ENCODE assay signal across 9 mouse cellular contexts in the genomic region with DNA sequence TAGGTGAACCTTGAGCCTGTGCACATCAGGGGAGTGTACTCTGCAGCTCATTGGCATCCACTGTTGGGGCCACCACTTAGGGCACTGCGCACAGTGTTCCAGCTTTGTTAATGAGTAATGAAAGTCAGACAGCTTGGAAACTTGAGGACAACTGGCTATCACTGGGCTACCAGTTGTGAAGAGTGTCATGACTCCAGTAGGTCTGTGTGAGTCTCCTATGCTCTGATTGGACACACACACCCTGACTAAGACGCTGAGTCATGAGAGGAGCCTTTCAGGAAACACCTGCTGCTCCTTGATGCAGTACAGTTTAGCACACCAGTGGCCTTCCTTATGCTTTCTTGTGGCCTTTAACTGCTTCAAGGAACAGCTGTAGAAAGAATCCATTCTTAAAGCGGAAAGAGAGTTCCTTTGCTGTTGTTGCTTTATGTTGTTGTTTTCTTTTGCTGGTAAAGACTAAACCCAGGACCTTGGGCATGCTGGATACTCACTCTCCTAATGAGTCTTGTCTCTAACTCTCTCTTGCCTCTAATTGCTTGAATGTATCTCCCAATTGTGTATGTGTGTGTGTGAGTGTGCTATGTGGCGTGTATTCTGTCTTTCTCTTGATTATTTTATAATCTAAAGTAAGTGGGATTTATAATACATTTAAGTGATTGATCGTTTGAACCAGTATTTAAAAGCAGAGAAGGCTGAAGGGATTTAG. TPM values are rescaled to one million over a fixed set of nuclear protein-coding genes. Genes with fewer than 3 reads are reported as not detected.
DNase-seq lines count a peak whose midpoint lies in the region; ATAC-seq and TF ChIP-seq lines count a peak whose summit lies in the region.
"Had no signal": no experiment of that assay in that cellular context is flagged by ENCODE, and none has a peak within 500 bp of the region (broad histone marks: within the 10 kb centered on the region; RNA-seq: fewer than 3 reads in every experiment).

No protein-coding gene starts in this region.

- TF ChIP-seq POLR2A in liver, adult 2 months (IDR thresholded peaks at IDR 0.05; ENCODE audit: extremely low read depth, insufficient read depth, low read length), result no peak

- H3K36me3 ChIP-seq in liver, adult 2 months (ENCODE audit: control insufficient read depth, insufficient read depth, low read length), result peaks cover 26% of the 10 kb centered on the region
- peaks cover 2% of the 10 kb centered on the region; the same call in 1 of the 2 replicates for H3K36me3 ChIP-seq in forebrain, postnatal 0 days (ENCODE audit: insufficient read depth)

- H3K4me2 ChIP-seq in forebrain, postnatal 0 days (ENCODE audit: low read depth), result no peak overlapping the region

- no peak overlapping the region for H3K9ac ChIP-seq in liver, adult 2 months (ENCODE audit: low read depth, low read length)
- no peak overlapping the region for H3K9ac ChIP-seq in forebrain, postnatal 0 days

- H3K79me2 ChIP-seq in liver, adult 2 months (ENCODE audit: control insufficient read depth, insufficient read depth, low read length), result peaks cover 5% of the 10 kb centered on the region; the same call in 1 of the 2 replicates

- H3K27ac ChIP-seq in liver, adult 2 months (replicated peaks; ENCODE audit: insufficient read depth, low read depth, low read length), result peak overlapping the region; percentile 88
- no peak overlapping the region for H3K27ac ChIP-seq in forebrain, postnatal 0 days (ENCODE audit: low read depth, low read length)

- intact Hi-C loops in gastrocnemius, postnatal 14 days (cut with DNase I; ENCODE audit: low total_unique reads), result no loop called here

- peaks cover 15% of the 10 kb centered on the region for H3K4me1 ChIP-seq in liver, adult 2 months (ENCODE audit: control insufficient read depth, insufficient read depth, low read length)
- H3K4me1 ChIP-seq in forebrain, postnatal 0 days (ENCODE audit: insufficient read depth), result no peaks in the 10 kb centered on the region

- H3K27me3 ChIP-seq in liver, adult 2 months (ENCODE audit: control insufficient read depth, insufficient read depth, low read length), result no peaks in the 10 kb centered on the region
- no peaks in the 10 kb centered on the region for H3K27me3 ChIP-seq in forebrain, postnatal 0 days (ENCODE audit: insufficient read depth, low read length)

- peak; percentile 23 for DNase-seq in embryo, embryonic 10 days (ENCODE audit: low spot score)
- DNase-seq in embryo, embryonic 9.5 days (ENCODE audit: extremely low spot score), result no peak
- peak; percentile 99 for DNase-seq in liver, adult 2 months (ENCODE audit: extremely low read depth, low read depth, low spot score)
- DNase-seq in thymus, adult 18-20 months, result peak; percentile 43 to 77
- DNase-seq in gastrocnemius, postnatal 14 days, result no peak
- DNase-seq in left cerebral cortex, adult 11 months (ENCODE audit: low spot score), result no peak
- DNase-seq in forebrain, postnatal 0 days, result no peak
- DNase-seq: gastrocnemius, postnatal 10 days had no signal

- 52% methylated on average over 5 of the region's 5 CpGs for WGBS in liver, adult 2 months
- WGBS in forebrain, postnatal 0 days, result 82% methylated on average over 5 of the region's 5 CpGs

- H3K4me3 ChIP-seq in liver, adult 2 months (ENCODE audit: insufficient read depth, low read depth, low read length), result no peak overlapping the region
- no peak overlapping the region for H3K4me3 ChIP-seq in forebrain, postnatal 0 days (ENCODE audit: low read depth, low read length)

- no peaks in the 10 kb centered on the region for H3K9me3 ChIP-seq in forebrain, postnatal 0 days (ENCODE audit: low read length)

- no peak for TF ChIP-seq CTCF in liver, adult 2 months (IDR thresholded peaks at IDR 0.05; ENCODE audit: low read depth, low read length)
- no peak for TF ChIP-seq CTCF in forebrain, postnatal 0 days (IDR thresholded peaks at IDR 0.05; ENCODE audit: low read depth)

- ATAC-seq in erythroid progenitor cell, adult 5-6 weeks (replicated peaks; ENCODE audit: low FRiP score, poor library complexity, severe bottlenecking), result peak; percentile 99
- no peak for ATAC-seq in forebrain, postnatal 0 days

RNA-seq across cellular contexts. Expression of a gene that starts 23.0 kb away (rescaled TPM):
- 5.0 and 11.5 TPM in 2 replicates for total RNA-seq in erythroid progenitor cell, adult 5-6 weeks (2015; ENCODE audit: low replicate concordance)
- 10.0 and 27.3 TPM in 2 replicates for total RNA-seq in erythroid progenitor cell, adult 5-6 weeks (2017; ENCODE audit: low replicate concordance)
- 25.6 and 28.0 TPM in 2 replicates for total RNA-seq in liver, adult 2 months (2014; rRNA removed)
- 3.1 and 4.0 TPM in 2 replicates for polyA plus RNA-seq in liver, adult 2 months (2012; rRNA removed)
- total RNA-seq in gastrocnemius, postnatal 14 days (2021), result 1 to 10 TPM in 1 of 2 experiments, under 1 TPM in 1; 0.97 to 1.3 TPM
- total RNA-seq in forebrain, postnatal 0 days (2014; rRNA removed), result 5.2 and 6.5 TPM in 2 replicates
- polyA plus RNA-seq in forebrain, postnatal 0 days (2015; fragmentation: Nextera tagmentation; extraction: Ambion mirVana), result 4.9 and 6.8 TPM in 2 replicates

RNA-seq across cellular contexts. Expression of a gene that starts 50.8 kb away (rescaled TPM):
- total RNA-seq in erythroid progenitor cell, adult 5-6 weeks (2015; ENCODE audit: low replicate concordance), result 417 and 504 TPM in 2 replicates
- total RNA-seq in erythroid progenitor cell, adult 5-6 weeks (2017; ENCODE audit: low replicate concordance), result 368 and 504 TPM in 2 replicates
- 97.5 and 100 TPM in 2 replicates for total RNA-seq in liver, adult 2 months (2014; rRNA removed)
- 58.4 and 62.5 TPM in 2 replicates for polyA plus RNA-seq in liver, adult 2 months (2012; rRNA removed)
- 10 to 100 TPM; 20.8 to 28.3 TPM for total RNA-seq in gastrocnemius, postnatal 14 days (2021)
- total RNA-seq in forebrain, postnatal 0 days (2014; rRNA removed), result 92.3 and 117 TPM in 2 replicates
- polyA plus RNA-seq in forebrain, postnatal 0 days (2015; fragmentation: Nextera tagmentation; extraction: Ambion mirVana), result 24.7 and 33.9 TPM in 2 replicates

Comparison
In these comparisons a context has a peak if more than half of its experiments do, and no peak if none do; other contexts are left out.
1. DNase-seq: peak in embryo, embryonic 10 days (single experiment), liver, adult 2 months (single experiment) and thymus, adult 18-20 months (2 of 2); none in embryo, embryonic 9.5 days (single experiment), gastrocnemius, postnatal 14 days (single experiment), left cerebral cortex, adult 11 months (single experiment) and forebrain, postnatal 0 days (single experiment).